Mouse (Mus musculus) kidney, postnatal 14 days (tissue): ENCODE measurements around the gene F10.

Experiments used
- DNase-seq: peaks from one replicate; pipeline ENCODE4 v3.0.0; 2022; ENCODE audit warnings: mixed read lengths

Gene F10

DNA sequence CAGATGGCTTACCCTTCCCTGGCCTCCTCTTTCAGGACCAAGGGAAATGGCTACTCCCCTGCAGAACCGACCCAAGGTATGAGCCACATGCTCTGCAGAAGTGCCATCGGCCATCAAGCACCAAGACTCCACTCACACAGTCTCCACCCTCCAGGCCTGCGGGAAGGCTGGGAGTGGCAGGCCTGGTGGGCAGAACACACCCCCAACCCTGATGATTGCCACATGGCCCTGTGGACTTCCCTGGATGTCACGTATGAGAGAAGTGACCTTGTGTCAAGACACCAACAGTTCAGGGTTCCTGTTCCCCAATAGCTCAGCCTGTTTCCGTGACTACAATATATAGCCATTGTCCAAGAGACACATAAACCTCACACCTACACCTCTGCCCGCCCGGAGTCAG, at the start of gene F10:
Gene F10, plus strand, starts transcription at position 294 of the 400 bp plus-strand sequence.
- no peak for DNase-seq

DNA sequence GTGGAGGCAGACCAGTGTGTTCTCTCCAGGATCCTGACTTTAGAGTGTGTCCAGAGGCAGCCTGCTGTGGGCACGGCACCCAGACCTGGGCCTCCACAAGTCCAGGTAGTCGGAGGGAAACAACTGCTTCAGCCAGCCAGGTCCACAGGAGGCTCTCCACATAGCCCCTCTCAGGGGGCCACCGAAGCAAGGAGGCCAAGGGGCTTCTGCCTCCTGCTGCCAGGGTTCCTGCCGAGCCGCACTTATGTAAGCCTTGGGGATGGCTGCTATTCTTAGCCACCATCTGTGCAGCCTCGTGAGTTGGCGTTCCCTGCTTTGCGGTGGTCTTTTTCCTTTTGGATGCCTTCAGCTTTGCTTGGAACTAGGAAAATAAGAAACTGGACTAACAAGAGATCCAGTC, 49.5 kb upstream of the F10 start:
- no peak for DNase-seq

DNA sequence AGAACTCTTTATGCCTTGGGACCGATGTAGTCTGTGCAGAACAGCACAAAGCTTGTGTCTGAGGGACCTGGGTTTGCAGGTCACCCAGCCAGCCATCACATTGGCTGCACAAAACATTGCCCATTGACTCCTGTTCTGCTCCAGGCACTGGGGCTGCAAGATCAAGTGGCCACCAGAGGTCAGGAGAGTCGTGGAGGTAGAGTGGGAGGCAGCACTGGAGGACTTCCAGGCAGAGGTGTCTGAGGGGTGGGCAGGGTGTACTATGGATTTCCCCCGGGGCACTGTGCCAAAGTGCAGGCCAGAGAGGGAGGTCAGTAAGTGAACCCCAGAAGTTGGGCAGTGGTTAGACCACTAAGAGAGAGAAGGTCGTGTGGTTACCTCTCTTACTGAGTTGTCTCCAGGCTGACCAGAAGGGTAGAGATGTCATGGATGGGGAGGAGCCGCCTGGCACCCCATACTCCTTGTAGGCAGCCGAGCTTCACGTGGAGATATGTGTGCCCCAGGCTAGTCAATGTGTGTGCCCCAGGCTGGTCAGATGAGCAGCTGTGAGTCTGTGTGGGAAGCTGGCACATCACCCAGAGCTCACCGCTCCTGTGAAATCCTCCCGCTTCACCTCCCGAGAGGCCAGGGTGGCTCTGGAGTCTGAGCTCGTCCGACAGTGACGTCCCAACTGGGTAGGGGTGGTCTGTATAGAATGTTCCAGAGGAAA, 48.2 kb upstream of the F10 start:
- no peak for DNase-seq

DNA sequence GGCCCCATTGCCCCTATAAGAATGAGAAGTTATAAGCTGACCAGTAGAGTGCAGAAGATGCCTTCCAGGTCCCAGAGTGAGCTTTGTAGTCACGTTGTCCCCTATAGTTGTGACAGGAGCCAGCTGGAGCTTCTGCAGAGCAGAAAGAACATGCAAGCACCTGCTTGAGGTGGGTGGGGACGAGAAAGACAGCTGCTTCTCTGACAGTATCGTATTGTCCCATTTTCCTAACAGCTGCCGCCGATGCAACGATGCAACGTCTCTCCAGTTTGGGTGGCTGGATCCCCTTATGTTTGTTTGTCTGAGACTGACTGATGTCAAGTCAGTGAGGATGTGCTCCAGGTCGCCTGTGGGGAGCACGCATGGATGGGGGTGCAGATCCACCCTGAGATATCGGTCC, 45.7 kb upstream of the F10 start:
- DNase-seq, result no peak

DNA sequence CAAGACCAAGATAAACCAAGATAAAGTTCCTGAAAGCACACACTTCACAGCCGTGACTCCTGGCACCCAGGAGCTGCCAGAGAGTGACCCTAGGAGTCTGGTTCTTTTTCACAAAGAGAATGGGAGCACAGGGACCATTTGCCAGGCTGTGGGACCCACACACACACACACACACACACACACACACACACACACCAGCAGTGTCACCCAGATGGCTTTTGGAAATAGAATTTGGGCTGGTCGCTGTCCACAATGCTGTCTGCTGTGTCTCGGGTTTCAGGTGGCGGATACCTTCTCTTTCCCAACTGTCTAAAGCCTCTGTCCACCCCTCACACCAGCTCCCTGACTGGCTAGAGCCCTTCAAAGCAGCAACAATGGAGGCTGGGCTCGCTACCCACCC, 42.6 kb upstream of the F10 start:
- DNase-seq, result no peak

DNA sequence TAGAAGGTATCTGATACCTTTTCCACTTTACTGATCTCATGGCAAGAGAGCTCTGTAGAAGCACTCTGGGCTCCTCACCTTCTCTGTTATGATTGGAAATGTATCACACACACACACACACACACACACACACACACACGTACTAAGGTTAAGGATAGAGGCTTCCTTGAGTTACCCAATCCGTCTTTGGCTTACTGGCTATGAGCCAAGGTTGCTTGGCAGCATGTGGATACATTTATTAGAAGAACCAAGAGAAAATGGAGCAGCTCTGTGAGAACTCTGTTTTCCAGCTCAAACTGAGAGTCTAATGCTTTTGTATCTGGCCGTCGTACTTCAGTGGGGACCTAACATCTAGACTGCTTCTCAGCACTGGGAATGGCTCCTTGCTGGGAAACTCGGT, 41.6 kb upstream of the F10 start:
- no peak for DNase-seq

DNA sequence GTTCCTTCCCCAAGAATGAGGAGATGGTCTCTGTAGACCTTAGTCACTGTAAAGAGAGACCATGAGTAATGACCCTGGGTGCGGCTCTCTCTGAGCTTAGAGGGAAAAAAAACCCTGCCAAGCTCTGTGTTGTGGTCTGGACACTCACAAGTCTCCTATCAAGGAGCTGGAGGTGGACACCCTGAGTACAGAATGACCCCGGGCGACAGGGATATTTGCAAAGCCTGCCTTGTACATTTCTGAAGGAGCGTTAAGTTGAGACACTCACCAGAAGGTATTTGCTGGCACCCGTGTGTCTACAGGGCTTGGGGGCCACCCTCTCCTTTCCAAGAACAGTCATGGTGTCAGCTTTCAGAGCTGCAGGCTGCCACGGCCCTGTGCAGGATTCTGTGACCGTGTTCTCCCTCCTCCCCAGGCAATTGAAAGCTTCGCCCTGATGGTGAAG, 40.3 kb upstream of the F10 start:
- no peak for DNase-seq

DNA sequence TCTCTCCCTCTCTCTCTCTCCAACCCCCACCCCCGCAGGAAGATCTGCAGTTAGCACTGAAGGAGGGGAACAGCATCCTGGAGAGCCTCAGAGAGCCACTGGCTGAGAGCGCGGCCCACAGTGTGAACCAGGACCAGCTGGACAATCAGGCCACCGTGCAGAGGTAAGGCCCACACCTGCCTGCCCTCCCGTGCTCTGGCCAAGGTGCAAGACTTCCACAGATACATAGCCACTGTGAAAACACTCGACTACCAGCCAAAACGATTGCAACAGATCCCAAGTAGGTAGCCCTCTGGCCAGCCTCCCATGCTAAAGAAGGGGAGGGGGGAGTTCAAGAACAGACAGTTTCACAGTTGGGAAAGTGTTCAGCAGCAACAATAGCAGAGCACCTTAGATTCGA, 38.8 kb upstream of the F10 start:
- DNase-seq, result no peak

DNA sequence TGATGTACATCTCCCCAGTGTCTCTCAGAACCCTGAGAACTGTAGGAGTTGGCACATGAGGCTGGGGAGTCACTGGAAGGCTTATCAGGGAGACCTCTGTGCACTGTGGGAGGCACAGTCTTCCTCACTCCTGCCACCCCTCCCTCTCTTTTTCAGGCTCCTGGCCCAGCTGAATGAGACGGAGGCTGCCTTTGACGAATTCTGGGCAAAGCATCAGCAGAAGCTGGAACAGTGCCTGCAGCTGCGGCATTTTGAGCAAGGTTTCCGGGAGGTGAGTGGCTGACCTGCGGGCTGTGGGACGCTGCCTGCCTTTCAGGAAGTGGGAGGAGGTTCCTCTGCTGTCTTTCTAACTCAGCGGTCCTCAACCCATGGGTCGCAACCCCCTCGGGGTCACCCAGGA, 37.3 kb upstream of the F10 start:
- peak; percentile 21 for DNase-seq

DNA sequence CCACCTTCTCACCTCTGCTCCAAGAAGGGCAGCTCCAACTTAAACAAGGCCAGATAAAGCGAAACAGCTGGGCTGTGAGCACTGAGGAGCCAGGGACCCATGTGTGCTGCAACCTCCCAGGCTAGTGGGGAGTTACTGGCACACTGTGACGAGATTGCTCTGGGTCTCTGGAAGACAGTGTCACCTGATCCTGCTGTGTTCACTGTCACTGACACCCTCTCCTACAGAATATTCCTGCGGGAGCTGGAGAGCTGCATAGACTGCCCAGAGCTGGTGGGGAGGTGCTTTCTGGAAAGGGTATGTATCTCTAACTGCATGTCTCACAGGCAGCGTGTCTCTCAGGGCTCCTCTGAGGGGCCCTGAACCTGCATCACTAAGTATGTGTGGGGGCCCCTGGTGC, 29.6 kb upstream of the F10 start:
- no peak for DNase-seq

DNA sequence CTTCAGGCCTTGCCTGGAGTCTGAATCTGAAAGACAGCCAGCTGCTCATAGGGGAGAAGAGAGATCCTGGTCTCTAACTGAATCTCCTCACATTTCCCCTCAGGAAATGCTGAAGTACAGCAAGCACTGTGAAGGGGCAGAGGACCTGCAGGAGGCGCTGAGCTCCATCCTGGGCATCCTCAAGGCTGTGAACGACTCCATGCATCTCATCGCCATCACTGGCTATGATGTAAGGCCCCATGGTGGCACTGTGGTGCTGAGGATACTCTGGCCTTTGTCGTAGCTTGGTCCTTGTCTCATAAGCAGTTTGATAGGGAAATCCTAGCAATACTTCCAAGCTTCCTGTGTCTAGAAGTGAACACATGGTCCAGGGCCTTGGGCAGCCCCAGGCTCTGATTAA, 26.8 kb upstream of the F10 start:
- no peak for DNase-seq

DNA sequence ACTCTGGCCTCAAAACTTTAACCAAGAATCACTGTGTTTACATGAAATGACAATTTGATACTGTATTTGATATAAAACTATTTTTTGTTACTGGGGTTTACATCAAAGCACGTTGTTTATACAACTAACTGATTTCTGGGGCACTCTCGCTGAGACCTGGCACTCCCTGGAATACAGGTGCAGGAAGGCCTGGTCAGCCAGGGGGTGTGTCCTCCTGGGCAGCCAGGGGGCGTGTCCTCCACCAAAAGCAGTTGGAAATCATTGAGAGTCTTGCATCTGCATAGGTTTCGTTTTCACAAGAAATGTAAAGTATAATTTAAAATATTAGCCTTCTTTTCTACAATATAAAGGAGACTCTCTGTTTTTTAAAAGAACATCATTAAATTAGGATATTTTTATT, 17.5 kb upstream of the F10 start:
- no peak for DNase-seq

DNA sequence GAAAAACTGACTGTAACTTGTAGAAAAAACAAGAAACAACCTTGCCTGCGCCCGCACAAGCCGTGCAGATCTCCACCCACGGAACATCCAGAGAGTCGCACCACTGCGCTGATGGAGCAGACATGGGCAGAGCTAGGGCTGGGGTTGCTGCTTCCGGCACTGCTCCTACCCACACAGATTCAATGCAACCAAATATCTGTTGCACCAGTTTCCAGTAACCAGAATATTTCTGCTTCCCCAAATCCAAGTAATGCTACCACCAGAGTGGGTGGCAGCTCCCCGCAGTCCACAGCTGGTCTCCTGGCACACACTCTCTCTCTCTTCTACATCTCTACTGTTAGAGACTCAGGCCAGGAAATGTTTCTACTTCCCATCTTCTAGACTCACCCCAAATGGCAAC, 15.3 kb upstream of the F10 start:
- no peak for DNase-seq

DNA sequence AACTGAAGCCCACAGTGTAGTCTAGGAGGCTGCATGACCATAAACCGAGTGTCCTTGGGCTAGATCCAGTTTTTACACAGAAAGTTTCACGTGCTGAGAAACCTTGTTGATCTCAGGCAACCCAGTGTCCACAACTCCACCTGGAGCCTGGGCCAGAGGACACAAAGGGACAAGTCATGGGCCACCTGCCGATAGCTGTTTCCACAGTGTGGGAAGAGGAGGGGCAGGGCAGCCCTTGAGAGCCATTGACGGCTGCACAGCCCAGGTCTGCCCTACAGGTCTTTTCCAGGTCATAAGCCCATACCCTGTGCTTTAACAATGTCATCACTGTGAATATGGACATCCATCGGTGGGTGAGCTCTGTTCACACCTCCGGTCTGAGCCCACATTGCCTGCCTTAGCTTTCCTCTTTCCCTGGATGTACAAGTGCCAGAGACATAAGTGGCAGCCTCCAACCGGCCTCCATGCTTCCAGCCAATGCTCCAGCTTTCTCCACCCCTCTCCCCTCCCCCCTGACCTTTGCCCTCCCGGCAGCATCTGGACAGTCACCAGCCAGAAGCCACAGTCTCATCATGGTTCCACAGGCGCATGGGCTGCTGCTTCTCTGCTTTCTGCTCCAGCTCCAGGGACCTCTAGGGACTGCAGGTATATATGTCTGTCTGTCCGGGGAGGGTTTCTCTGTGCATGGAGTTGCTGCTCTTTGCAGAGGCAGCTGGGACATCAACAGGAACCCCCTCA, 11.5 kb upstream of the F10 start, which contains the start of gene F7:
Gene F7, plus strand, starts transcription at position 548 of the 738 bp plus-strand sequence.
- peak; percentile 15 for DNase-seq

DNA sequence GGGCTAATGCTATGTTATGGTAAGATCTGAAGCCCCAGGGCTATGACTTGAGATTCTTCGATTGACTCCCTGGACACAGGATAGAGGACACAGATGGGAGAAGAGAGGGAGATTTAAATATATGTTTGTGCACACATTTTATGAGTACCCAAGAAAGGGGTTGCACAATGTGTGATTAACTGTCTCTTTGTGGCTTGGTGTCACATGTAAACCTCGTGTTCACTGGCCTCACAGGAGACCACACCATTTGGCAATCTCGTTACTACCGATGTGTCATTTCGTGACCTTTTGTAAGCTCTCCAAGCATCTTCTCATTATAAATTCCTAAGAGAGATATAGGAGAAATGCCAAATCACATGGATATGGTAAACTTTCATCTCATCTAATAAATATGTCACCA, 9.5 kb upstream of the F10 start:
- no peak for DNase-seq

DNA sequence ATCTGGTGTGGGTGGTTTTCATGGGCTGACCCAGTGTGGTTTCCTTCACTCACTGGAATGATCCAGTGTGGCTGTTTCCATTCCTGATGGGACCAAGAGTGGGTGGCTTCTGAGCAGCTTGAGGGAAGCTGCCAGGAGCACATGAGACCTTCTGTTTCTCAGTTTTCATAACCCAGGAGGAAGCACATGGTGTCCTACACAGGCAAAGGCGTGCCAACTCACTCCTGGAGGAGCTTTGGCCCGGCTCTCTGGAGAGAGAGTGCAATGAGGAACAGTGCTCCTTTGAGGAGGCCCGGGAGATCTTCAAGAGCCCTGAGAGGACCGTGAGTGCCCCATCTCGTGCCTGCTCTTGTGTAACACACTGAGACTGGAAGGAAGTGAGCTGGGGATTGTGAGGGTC, 8.6 kb upstream of the F10 start:
- no peak for DNase-seq

DNA sequence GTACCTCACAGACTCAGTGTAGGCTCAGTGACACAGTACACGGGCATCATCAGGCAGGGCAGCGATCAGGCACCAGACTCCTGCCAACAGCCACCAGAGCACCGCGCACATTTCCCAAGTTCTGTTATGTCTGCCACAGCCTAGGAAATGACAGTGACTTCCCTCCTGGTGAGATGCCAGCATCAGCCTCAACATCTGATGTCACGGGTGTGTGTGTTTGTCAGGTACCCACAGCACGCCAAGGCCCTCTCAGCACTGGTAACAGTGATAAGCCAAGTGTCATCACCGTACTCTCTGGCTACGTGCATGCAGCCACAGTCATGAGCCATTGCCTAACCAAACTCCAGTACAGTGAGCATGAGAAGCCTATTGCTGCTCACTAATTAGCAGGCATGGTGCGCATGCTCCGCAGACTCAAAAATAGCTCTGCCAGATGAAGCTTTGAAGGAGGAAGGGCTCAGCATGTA, 729 bp upstream of the F10 start:
- no peak for DNase-seq

DNA sequence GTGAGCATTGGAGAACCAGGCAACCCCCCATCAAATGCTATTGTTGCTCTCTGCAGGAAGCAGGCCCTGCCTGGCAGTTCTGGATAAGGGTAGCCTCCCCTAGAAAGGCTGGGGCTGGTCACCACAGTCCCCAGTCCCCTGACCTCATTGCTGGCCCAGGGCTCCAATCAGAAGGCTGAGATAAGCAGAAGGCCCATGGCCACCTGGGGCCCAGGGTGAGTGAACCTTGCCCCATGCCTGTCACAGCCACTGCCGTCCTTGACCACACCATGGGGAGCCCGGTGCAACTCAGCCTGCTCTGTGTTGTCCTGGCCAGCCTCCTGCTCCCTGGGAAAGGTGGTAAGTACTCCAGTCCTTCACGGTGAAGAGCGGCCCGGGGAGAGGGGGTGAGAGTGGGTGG, 461 bp downstream of the F10 start:
- DNase-seq, result no peak

DNA sequence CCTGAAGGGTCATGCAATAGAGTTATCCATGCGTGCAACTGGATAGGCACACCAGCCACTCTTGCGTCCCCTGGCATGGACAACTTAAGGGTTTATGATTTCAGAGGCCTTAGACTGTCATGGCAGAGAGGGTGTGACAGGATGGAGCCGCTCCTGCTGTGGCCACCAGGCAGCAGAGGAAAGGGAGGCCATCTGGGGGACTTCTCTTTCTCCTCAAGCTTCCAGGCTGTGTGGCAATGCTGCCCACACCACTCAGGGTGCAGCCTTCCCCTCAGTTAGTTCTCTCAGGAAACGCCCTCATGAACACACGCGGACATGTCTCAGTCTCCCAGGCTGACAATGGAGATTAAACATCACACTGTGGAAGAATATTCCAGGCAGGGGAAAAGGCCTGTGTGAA, 1.9 kb downstream of the F10 start:
- DNase-seq, result no peak

DNA sequence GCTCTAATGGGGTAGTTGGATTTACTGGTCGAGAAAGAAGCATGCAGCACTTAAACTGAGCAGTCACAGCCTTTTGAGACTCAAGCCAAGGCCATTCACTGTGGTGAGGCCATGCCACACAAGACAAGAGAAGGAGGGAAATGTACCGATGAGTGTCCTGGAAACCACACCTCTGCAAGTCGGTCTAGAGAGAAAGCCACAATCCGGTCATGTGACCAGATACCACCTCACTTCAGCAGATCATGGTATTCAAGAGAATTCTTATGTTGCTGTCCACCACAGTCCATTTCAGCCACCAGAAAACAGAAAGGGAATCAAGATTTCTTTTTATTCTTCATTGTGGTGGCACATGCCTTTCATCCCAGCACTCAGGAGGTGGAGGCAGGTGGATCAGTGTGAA, 4.4 kb downstream of the F10 start:
- no peak for DNase-seq

DNA sequence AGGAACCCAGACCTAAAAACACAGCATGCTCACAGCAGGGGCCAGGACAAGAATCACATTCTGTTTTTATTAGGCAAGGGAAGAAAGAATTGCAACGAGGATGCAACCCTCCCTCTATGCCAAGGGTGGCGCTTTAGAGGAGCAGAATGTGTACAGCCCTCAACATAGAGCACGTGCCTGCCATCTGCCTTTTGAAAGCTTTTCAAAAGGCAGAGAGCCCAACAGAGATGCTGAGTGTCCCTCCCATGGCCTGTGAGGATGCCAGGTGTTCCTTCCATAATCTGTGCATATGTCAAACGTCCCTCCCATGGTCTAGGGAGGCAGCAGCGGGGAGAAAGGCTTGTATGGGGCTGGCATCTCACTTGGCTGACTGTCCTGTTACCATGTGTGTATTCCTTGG, 10.5 kb downstream of the F10 start:
- DNase-seq, result no peak

DNA sequence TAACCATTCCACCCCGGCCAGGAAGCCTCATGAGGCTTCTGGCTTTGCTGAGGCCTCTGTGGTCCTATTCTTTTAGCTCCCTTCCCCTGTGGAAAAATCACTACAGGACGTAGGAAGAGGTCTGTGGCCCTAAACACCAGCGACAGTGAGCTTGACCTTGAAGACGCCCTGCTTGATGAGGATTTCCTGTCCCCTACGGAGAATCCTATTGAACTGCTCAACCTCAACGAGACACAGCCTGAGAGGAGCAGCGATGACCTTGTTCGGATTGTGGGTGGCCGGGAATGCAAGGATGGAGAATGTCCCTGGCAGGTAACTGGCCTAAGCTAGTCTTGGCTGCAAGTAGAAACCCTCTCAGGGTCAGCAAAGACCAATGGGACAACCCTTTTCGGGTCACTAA, 13.4 kb downstream of the F10 start:
- DNase-seq, result no peak

DNA sequence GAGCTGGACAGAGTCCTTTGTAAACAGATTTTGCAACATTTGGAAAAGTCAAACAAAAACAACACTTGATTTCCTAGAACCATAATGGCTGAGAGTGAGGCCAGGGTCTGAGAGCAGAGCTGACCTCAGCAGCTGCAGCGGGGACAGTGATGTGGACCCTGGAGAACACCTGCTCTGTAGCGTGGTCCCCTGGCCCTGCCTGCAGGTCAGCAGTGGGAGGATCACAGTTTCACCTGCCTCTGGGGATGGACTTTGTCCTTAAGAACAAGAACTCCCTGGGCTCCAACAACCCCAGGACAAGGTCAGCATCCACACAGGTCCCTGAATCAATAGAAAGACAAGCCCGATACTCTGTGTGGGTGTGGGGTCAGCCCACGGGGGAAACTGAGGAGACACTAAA, 20.2 kb downstream of the F10 start:
- peak; percentile 24 for DNase-seq

DNA sequence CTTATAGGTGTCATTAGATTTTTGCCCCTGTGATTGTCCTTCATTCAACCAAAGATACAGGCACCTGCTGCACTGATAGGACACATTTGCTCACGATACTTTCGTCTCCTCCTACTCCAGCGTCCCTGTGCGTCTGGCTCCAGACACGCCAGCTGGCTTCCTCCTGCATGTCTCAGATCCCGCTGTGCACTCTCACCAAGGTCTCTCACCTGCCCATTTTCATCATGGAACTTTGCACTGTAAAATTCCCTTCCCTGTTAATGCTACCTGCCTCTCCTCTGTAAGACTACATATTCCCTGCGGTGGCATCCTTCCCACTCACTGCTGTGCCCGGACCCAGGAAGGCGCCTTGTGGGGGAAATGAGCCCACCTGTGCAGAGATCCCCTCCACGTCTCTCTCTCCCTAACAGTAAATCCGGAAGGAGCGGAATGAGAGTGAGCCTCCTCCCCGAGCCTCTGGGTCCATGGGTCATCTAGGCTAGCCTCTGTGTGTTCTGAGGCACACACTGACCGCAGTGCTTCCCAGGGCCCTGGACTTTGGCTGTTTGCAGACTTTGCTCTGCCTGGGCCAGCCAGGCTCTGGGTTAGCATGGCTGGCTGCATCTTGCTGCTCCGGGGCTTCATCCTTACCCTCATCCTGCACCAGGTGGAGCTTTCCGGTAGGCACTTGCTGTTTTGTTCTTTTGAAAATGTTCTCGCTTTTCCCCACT, 23.5 kb downstream of the F10 start, which contains the start of gene Proz:
Gene Proz, plus strand, starts transcription at position 474 of the 710 bp plus-strand sequence.
- peak; percentile 80 for DNase-seq
